Mouse (Mus musculus) liver, adult 2 months (tissue): ENCODE measurements at regions not wholly inside any gene's neighbourhood (a gene's known extent, or its start where the extent isn't known, plus 50 kb on each side); places are given as distances from the start of the nearest gene placed in this dataset.

Experiments used
- DNase-seq: peaks from one replicate; pipeline ENCODE4 v3.0.0-alpha.2; 2011; ENCODE audit warnings: low read depth, low spot score; ENCODE audit errors: extremely low read depth
- H3K27ac ChIP-seq: fragments of 200-500 bp; replicated peaks from 2 replicates; pipeline ENCODE4 v1.5.1; 2012; ENCODE audit warnings: low read depth, mild to moderate bottlenecking, control low read depth, inconsistent platforms, low read length; ENCODE audit not compliant: insufficient read depth
- H3K27me3 ChIP-seq: fragments of 200-500 bp; 2 replicates; pipeline ENCODE4 v1.6.1; 2012; ENCODE audit warnings: mild to moderate bottlenecking, moderate library complexity, low read length, inconsistent platforms; ENCODE audit not compliant: control insufficient read depth, insufficient read depth
- H3K36me3 ChIP-seq: fragments of 200-500 bp; 2 replicates; pipeline ENCODE4 v1.6.1; 2012; ENCODE audit warnings: low read length, inconsistent platforms; ENCODE audit not compliant: control insufficient read depth, insufficient read depth
- H3K4me1 ChIP-seq: fragments of 200-500 bp; 2 replicates; pipeline ENCODE4 v1.6.1; 2011; ENCODE audit warnings: low read length; ENCODE audit not compliant: control insufficient read depth, insufficient read depth
- H3K4me3 ChIP-seq: fragments of 200-500 bp; 2 replicates; pipeline ENCODE4 v1.5.1; 2011; ENCODE audit warnings: low read depth, mild to moderate bottlenecking, control low read depth, low read length, moderate library complexity; ENCODE audit not compliant: insufficient read depth
- H3K79me2 ChIP-seq: fragments of 200-500 bp; 2 replicates; pipeline ENCODE4 v1.6.1; 2012; ENCODE audit warnings: inconsistent platforms, mild to moderate bottlenecking, low read length, moderate library complexity; ENCODE audit not compliant: control insufficient read depth, insufficient read depth
- H3K9ac ChIP-seq: fragments of 200-500 bp; 2 replicates; pipeline ENCODE4 v1.6.1; 2012; ENCODE audit warnings: low read depth, mild to moderate bottlenecking, control low read depth, inconsistent platforms, low read length
- CTCF ChIP-seq: fragments of 200-500 bp; IDR thresholded peaks from 2 replicates; pipeline ENCODE4 v1.5.1; 2011; ENCODE audit warnings: low read depth, low read length, control low read depth
- POLR2A ChIP-seq: fragments of 200-500 bp; IDR thresholded peaks from 2 replicates; pipeline ENCODE4 v1.6.1; 2011; ENCODE audit warnings: low read length, control low read depth; ENCODE audit not compliant: insufficient read depth; ENCODE audit errors: extremely low read depth
- WGBS: fragments of 180-500 bp; shearing (Covaris S2); methylation state at CpG from one replicate; pipeline ENCODE4 v1.1.7; 2018; 5-methylcytosine and 5-hydroxymethylcytosine counted together

DNA sequence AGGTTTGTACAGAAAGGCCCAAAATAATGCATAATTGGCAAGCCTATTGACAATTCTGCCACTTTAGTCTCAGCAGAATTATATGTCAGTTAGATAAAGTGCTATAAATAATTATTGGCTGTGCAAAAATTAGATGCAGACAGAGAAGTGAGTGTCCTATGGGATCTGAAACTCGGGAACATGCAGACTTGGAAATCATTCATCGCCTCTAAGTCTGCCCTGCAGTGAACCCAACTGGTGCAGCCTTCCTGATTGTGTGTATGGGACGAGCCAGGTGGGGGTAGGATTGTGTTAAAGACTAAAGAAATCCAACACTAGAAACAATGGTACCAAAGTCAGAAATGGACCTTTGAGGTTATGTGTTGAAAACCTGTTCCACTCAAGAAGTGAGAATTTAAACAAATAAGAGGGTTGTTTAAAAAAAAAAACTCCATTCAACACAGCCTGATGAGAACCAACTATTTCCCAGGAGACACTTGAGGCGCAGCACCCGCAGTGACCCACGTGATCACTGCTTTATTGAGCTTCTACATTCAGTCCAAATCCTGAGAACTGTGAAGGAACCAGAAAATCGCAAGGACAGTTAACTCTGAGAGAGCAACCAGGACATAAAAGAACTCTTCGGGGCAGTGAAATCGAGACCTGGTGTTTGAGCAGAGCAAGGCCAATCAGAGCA, 57.4 kb upstream of the Acsl1 start:
- Histone ChIP-seq H3K27ac (no peak overlapping the region), H3K4me3 (no peak overlapping the region), H3K36me3 (no peaks in the 10 kb centered on the region), H3K79me2 (no peaks in the 10 kb centered on the region), H3K9ac (no peak overlapping the region), H3K27me3 (no peaks in the 10 kb centered on the region), H3K4me1 (peaks cover 12% of the 10 kb centered on the region)
- 88% methylated on average over 9 of the region's 9 CpGs for WGBS
- TF ChIP-seq CTCF = no peak
- no peak for TF ChIP-seq POLR2A
- DNase-seq = no peak

DNA sequence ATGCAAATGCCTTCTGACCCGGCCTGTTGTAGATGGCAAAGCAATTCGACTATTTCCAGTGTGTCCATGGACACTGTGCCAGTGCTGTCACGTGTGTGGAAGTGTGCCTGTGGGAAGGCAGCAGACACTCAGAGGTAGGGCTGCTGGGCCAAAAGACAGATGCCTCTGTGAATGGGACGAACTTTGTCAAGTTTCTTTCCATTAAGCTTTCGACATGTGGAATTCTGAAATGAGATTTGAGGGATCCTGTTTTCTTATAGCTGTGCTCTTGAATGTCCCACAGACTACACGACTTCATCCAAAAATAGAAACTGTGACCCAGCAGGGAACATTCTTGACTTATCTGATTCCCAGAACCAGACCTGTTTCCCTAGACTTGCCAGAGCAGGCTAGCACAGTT, 56.0 kb upstream of the Acsl1 start:
- 59% methylated on average over 6 of the region's 6 CpGs for WGBS
- no peaks in the 10 kb centered on the region for H3K36me3 ChIP-seq
- no peak overlapping the region for H3K9ac ChIP-seq
- TF ChIP-seq POLR2A = no peak
- TF ChIP-seq CTCF = no peak
- peak; percentile 85 for DNase-seq
- H3K27me3 ChIP-seq = no peaks in the 10 kb centered on the region
- no peaks in the 10 kb centered on the region for H3K79me2 ChIP-seq
- H3K27ac ChIP-seq = no peak overlapping the region
- peaks cover 2% of the 10 kb centered on the region; the same call in 1 of the 2 replicates for H3K4me1 ChIP-seq
- no peak overlapping the region for H3K4me3 ChIP-seq

DNA sequence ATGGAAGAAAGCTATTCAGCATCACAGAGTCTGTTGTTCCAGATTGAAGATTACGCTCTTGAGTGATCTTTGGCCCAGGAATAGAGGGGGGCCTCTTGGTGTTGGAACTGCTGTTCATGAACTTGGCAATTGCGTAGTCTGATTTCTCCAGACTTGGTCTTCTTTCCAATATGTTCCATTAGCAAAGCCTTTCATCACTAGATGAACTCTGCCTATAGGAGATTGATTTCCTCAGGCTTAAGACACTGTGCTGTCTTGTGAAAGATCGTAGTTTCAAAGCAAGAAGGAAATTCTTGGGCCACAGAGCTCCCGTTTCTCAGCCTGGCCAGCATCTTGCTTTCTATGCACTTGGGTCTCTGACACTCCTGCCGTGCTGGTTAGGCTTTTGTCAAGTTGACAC, 51.4 kb upstream of the Acsl1 start:
- Histone ChIP-seq H3K79me2 (no peaks in the 10 kb centered on the region), H3K36me3 (no peaks in the 10 kb centered on the region), H3K27ac (no peak overlapping the region), H3K27me3 (no peaks in the 10 kb centered on the region), H3K9ac (no peak overlapping the region), H3K4me3 (no peak overlapping the region), H3K4me1 (no peaks in the 10 kb centered on the region)
- no peak for DNase-seq
- WGBS = 90% methylated on average over 5 of the region's 5 CpGs
- TF ChIP-seq CTCF = no peak
- TF ChIP-seq POLR2A = no peak

DNA sequence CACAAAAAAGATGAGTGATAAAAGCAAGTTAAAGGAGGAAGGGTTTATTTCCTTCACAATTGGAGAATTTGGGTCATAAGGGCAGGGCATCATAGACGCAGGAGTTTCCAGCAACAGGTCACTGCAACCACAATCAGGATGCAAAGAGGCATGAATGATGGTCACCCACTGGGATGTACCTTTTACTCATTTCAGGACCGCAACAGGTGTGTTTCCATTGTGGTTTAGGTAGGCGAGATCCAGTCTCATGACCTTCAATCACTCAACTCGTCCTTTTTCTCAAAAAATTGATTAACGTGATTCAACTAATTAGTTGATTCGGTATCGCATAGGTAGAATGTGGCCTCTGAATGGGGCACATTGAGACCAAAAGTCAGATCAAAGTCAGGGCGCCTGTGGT, 50.4 kb upstream of the Acsl1 start:
- no peak for TF ChIP-seq CTCF
- H3K27me3 ChIP-seq = no peaks in the 10 kb centered on the region
- DNase-seq = no peak
- H3K27ac ChIP-seq = no peak overlapping the region
- H3K4me1 ChIP-seq = no peaks in the 10 kb centered on the region
- H3K9ac ChIP-seq = no peak overlapping the region
- no peak overlapping the region for H3K4me3 ChIP-seq
- WGBS = 94% methylated on average over 8 of the region's 8 CpGs
- H3K79me2 ChIP-seq = no peaks in the 10 kb centered on the region
- no peaks in the 10 kb centered on the region for H3K36me3 ChIP-seq
